Mouse (Mus musculus): ENCODE results near the gene Krtap3-3. TPM values are rescaled to one million over a fixed set of nuclear protein-coding genes. Genes with fewer than 3 reads are reported as not detected.

Krtap3-3 gene
- total RNA-seq, 4 experiments from 2014 or later: not detected

Other genes starting within 250 kb of the Krtap3-3 start
- not detected for gene Krt25, start 227.9 kb downstream of the Krtap3-3 start, total RNA-seq (2022)
- under 1 TPM in 1 of 4 experiments, not detected in 3; 0.14 TPM for gene Krt26, start 212.9 kb downstream of the Krtap3-3 start, total RNA-seq (2022)
- gene Krt27, start 199.8 kb downstream of the Krtap3-3 start, total RNA-seq (2022): not detected
- gene Krt28, start 176.0 kb downstream of the Krtap3-3 start, total RNA-seq (2022): under 1 TPM in 1 of 4 experiments, not detected in 3; 0.21 TPM
- gene Krt10, start 161.5 kb downstream of the Krtap3-3 start, total RNA-seq (2022): 10 to 100 TPM; 11.4 to 13.8 (median 12.0) TPM
- gene Krt12, start 128.6 kb downstream of the Krtap3-3 start, total RNA-seq (2022): 10 to 100 TPM in 1 of 4 experiments, 1 to 10 TPM in 3; 8.6 to 10.0 (median 9.5) TPM
- not detected for gene Krt20, start 112.7 kb downstream of the Krtap3-3 start, total RNA-seq (2022)
- not detected for gene Krt23, start 57.7 kb downstream of the Krtap3-3 start, total RNA-seq (2022)
- not detected for gene Krt39, start 29.5 kb downstream of the Krtap3-3 start, total RNA-seq (2022)
- not detected for gene Krt40, start 7.7 kb downstream of the Krtap3-3 start, total RNA-seq (2022)
- not detected for gene Krtap3-2, start 6.0 kb upstream of the Krtap3-3 start, total RNA-seq (2022)
- gene Gm11939, start 8.6 kb upstream of the Krtap3-3 start, total RNA-seq (2022): not detected
- not detected for gene Krtap3-1, start 15.8 kb upstream of the Krtap3-3 start, total RNA-seq (2022)
- not detected for gene Krtap1-5, start 30.2 kb upstream of the Krtap3-3 start, total RNA-seq (2022)
- gene Krtap1-4, start 32.8 kb upstream of the Krtap3-3 start, total RNA-seq (2022): not detected
- not detected for gene Krtap1-3, start 40.5 kb upstream of the Krtap3-3 start, total RNA-seq (2022)
- gene Krtap9-3, start 47.2 kb upstream of the Krtap3-3 start, total RNA-seq (2022): not detected
- gene Gm11938, start 52.4 kb upstream of the Krtap3-3 start, total RNA-seq (2022): not detected
- not detected for gene Gm11937, start 59.3 kb upstream of the Krtap3-3 start, total RNA-seq (2022)
- not detected for gene Krtap2-4, start 64.0 kb upstream of the Krtap3-3 start, total RNA-seq (2022)
- not detected for gene Gm11562, start 69.6 kb upstream of the Krtap3-3 start, total RNA-seq (2022)
- not detected for gene Krtap4-1, start 77.4 kb upstream of the Krtap3-3 start, total RNA-seq (2022)
- not detected for gene Krtap4-2, start 84.2 kb upstream of the Krtap3-3 start, total RNA-seq (2022)
- not detected for gene Krtap4-7, start 93.2 kb upstream of the Krtap3-3 start, total RNA-seq (2022)
- gene Gm11555, start 99.4 kb upstream of the Krtap3-3 start, total RNA-seq (2022): not detected
- not detected for gene Gm11563, start 108.1 kb upstream of the Krtap3-3 start, total RNA-seq (2022)
- not detected for gene Krtap4-6, start 115.1 kb upstream of the Krtap3-3 start, total RNA-seq (2022)
- gene Gm14190, start 139.9 kb upstream of the Krtap3-3 start, total RNA-seq (2022): not detected
- gene Gm14180, start 183.4 kb upstream of the Krtap3-3 start, total RNA-seq (2022): not detected
- gene Gm11595, start 222.0 kb upstream of the Krtap3-3 start, total RNA-seq (2022): not detected
- gene Krtap4-8, start 229.8 kb upstream of the Krtap3-3 start, total RNA-seq (2022): not detected
- gene Krtap4-9, start 234.3 kb upstream of the Krtap3-3 start, total RNA-seq (2022): not detected
- gene Gm11596, start 242.6 kb upstream of the Krtap3-3 start, total RNA-seq (2022): not detected
- gene Gm11569, start 248.1 kb upstream of the Krtap3-3 start, total RNA-seq (2022): not detected